Mouse (Mus musculus) adipocyte (in vitro differentiated cells): ENCODE measurements around the gene Adamts16.
A peak's percentile ranks its signal among the peaks of the same experiment; 100 is the strongest.

Experiments used
- DNase-seq: peaks from one replicate; pipeline ENCODE4 v3.0.0-alpha.2; 2016; ENCODE audit warnings: low spot score

Gene Adamts16

GRCm38 (mm10) chr13:70713331-70713730 is 128.3 kb downstream of the Adamts16 start:
- peak; percentile 18 for DNase-seq

- no peak for DNase-seq
These were observed 134.3 kb downstream of the Adamts16 start for GRCm38 (mm10) chr13:70707158-70707854.

- DNase-seq = no peak
These were observed 138.7 kb downstream of the Adamts16 start for GRCm38 (mm10) chr13:70702904-70703303.

GRCm38 (mm10) chr13:70698812-70699387 is 142.7 kb downstream of the Adamts16 start:
- no peak for DNase-seq

- DNase-seq = no peak
These were observed 152.1 kb downstream of the Adamts16 start for GRCm38 (mm10) chr13:70689452-70689960.

GRCm38 (mm10) chr13:70685825-70686224 is 155.8 kb downstream of the Adamts16 start:
- peak; percentile 26 for DNase-seq

- peak; percentile 91 for DNase-seq
These were observed 156.5 kb downstream of the Adamts16 start for GRCm38 (mm10) chr13:70684976-70685609.

- no peak for DNase-seq
These were observed 160.0 kb downstream of the Adamts16 start for GRCm38 (mm10) chr13:70681411-70682183.

- no peak for DNase-seq
These were observed 161.3 kb downstream of the Adamts16 start for GRCm38 (mm10) chr13:70680316-70680715.
